Mouse (Mus musculus) forebrain, postnatal 0 days (tissue): ENCODE results near the gene 1110032F04Rik. TPM values are rescaled to one million over a fixed set of nuclear protein-coding genes. Genes with fewer than 3 reads are reported as not detected.
"Not testable (repeated sequence)": the region's sequence is repeated elsewhere in the genome, so short reads cannot be mapped to it uniquely, and the experiment has no call there.

Experiments used
- ATAC-seq: fragments of 200-750 bp; cut with Nextera tagmentation; 2 replicates; pipeline ENCODE4 v1.8.0; 2017; ENCODE audit warnings: mild to moderate bottlenecking, moderate library complexity
- DNase-seq: peaks from one replicate; pipeline ENCODE4 v3.0.0-alpha.2; 2015
- H3K27ac ChIP-seq: fragments of 300-500 bp; sonication (generic); 2 replicates; pipeline ENCODE4 v1.5.1; 2014; ENCODE audit warnings: low read depth, mild to moderate bottlenecking, antibody characterized with exemption, low read length, moderate library complexity, mixed read lengths
- H3K27me3 ChIP-seq: fragments of 300-500 bp; sonication (generic); 2 replicates; pipeline ENCODE4 v1.6.1; 2014; ENCODE audit warnings: mild to moderate bottlenecking, low read length, mixed read lengths; ENCODE audit not compliant: insufficient read depth
- H3K36me3 ChIP-seq: fragments of 300-500 bp; sonication (generic); 2 replicates; pipeline ENCODE4 v1.6.1; 2014; ENCODE audit warnings: mild to moderate bottlenecking, moderate library complexity; ENCODE audit not compliant: insufficient read depth
- H3K4me1 ChIP-seq: fragments of 300-500 bp; sonication (generic); 2 replicates; pipeline ENCODE4 v1.6.1; 2014; ENCODE audit warnings: antibody characterized with exemption; ENCODE audit not compliant: insufficient read depth
- H3K4me2 ChIP-seq: fragments of 300-500 bp; sonication (generic); 2 replicates; pipeline ENCODE4 v1.6.1; 2014; ENCODE audit warnings: low read depth, mild to moderate bottlenecking, moderate library complexity
- H3K4me3 ChIP-seq: fragments of 300-500 bp; sonication (generic); 2 replicates; pipeline ENCODE4 v1.5.1; 2014; ENCODE audit warnings: low read depth, low read length, mixed read lengths
- H3K9ac ChIP-seq: fragments of 300-500 bp; sonication (generic); 2 replicates; pipeline ENCODE4 v1.6.1; 2014; ENCODE audit warnings: mild to moderate bottlenecking
- H3K9me3 ChIP-seq: fragments of 300-500 bp; sonication (generic); 2 replicates; pipeline ENCODE4 v1.6.1; 2016; ENCODE audit warnings: low read length
- CTCF ChIP-seq: sonication (generic); IDR thresholded peaks from 2 replicates; pipeline ENCODE4 v1.5.1; 2016; ENCODE audit warnings: antibody characterized with exemption, control low read depth, low read depth
- WGBS: fragments of 180-500 bp; shearing (Covaris S2); extraction: QIAGEN DNeasy Blood & Tissue Kit; methylation state at CpG from one replicate; pipeline ENCODE4 v1.1.7; 2014; 5-methylcytosine and 5-hydroxymethylcytosine counted together
- polyA plus RNA-seq: library from polyadenylated mRNA; unstranded; fragments of >200 nt; fragmentation: Nextera tagmentation; extraction: Ambion mirVana; gene quantifications from 2 replicates; pipeline ENCODE4 v1.2.1, GENCODE M21; 2015
- total RNA-seq: library from RNA; depleted of rRNA; stranded (reverse); fragments of >200 nt; gene quantifications from 2 replicates; pipeline ENCODE4 v1.2.3, GENCODE M21; 2014

1110032F04Rik gene
- total and polyA plus RNA-seq, 2 experiments from 2014 or later, result 2.6 to 9.8 TPM

- WGBS, result 4% methylated on average over 15 of the region's 15 CpGs
- Histone ChIP-seq H3K9me3 (no peaks in the 10 kb centered on the region), H3K27ac (no peak overlapping the region), H3K36me3 (no peaks in the 10 kb centered on the region), H3K9ac (peak overlapping the region; percentile 68), H3K4me2 (peak overlapping the region; percentile 94), H3K27me3 (no peaks in the 10 kb centered on the region), H3K4me3 (peak overlapping the region; percentile 78), H3K4me1 (peaks cover 6% of the 10 kb centered on the region)
- ATAC-seq (peak; percentile 10), DNase-seq (peak; percentile 34)
- no peak for TF ChIP-seq CTCF
These were observed 1.2 kb downstream of the 1110032F04Rik start for GRCm38 (mm10) chr3:68870568-68870950.

GRCm38 (mm10) chr3:68874079-68874478, 4.7 kb downstream of the 1110032F04Rik start:
- no peak overlapping the region for H3K4me3 ChIP-seq
- DNase-seq (no peak), ATAC-seq (no peak)
- H3K9me3 ChIP-seq, result no peaks in the 10 kb centered on the region
- peaks cover 6% of the 10 kb centered on the region for H3K4me1 ChIP-seq
- no peaks in the 10 kb centered on the region for H3K36me3 ChIP-seq
- TF ChIP-seq CTCF, result no peak
- no peak overlapping the region for H3K27ac ChIP-seq
- 94% methylated on average over 2 of the region's 2 CpGs for WGBS
- no peak overlapping the region for H3K4me2 ChIP-seq
- no peak overlapping the region for H3K9ac ChIP-seq
- no peaks in the 10 kb centered on the region for H3K27me3 ChIP-seq

- Histone ChIP-seq H3K27ac (no peak overlapping the region), H3K36me3 (no peaks in the 10 kb centered on the region), H3K4me3 (no peak overlapping the region), H3K4me1 (no peaks in the 10 kb centered on the region), H3K27me3 (no peaks in the 10 kb centered on the region), H3K9me3 (no peaks in the 10 kb centered on the region), H3K4me2 (no peak overlapping the region), H3K9ac (no peak overlapping the region)
- ATAC-seq (no peak), DNase-seq (no peak)
- WGBS, result 91% methylated on average over 5 of the region's 5 CpGs
- no peak for TF ChIP-seq CTCF
These were observed 17.5 kb downstream of the 1110032F04Rik start for GRCm38 (mm10) chr3:68886845-68887244.

GRCm38 (mm10) chr3:68895426-68895825, 26.0 kb downstream of the 1110032F04Rik start:
- Histone ChIP-seq H3K4me1 (no peaks in the 10 kb centered on the region), H3K27me3 (no peaks in the 10 kb centered on the region), H3K9me3 (no peaks in the 10 kb centered on the region), H3K9ac (no peak overlapping the region), H3K4me3 (no peak overlapping the region), H3K36me3 (0 out of 2 replicates have a peak, but pooled peaks cover 3% of the 10 kb centered on the region), H3K4me2 (no peak overlapping the region), H3K27ac (no peak overlapping the region)
- ATAC-seq (no peak), DNase-seq (no peak)
- no peak for TF ChIP-seq CTCF
- 42% methylated on average over 4 of the region's 4 CpGs for WGBS

GRCm38 (mm10) chr3:68897154-68897553, 27.8 kb downstream of the 1110032F04Rik start:
- ATAC-seq, result no peak
- H3K27me3 ChIP-seq, result no peaks in the 10 kb centered on the region
- no peak overlapping the region for H3K9ac ChIP-seq
- H3K4me2 ChIP-seq, result no peak overlapping the region
- no peaks in the 10 kb centered on the region for H3K4me1 ChIP-seq
- no peak for DNase-seq
- WGBS, result 93% methylated on average over 5 of the region's 5 CpGs
- no peaks in the 10 kb centered on the region for H3K9me3 ChIP-seq
- H3K27ac ChIP-seq, result no peak overlapping the region
- TF ChIP-seq CTCF, result no peak
- no peak overlapping the region for H3K4me3 ChIP-seq
- H3K36me3 ChIP-seq, result 0 out of 2 replicates have a peak, but pooled peaks cover 3% of the 10 kb centered on the region

- not testable (repeated sequence) for H3K36me3 ChIP-seq, H3K9ac ChIP-seq
- WGBS, result 91% methylated on average over 20 of the region's 20 CpGs
These were observed 33.2 kb downstream of the 1110032F04Rik start for GRCm38 (mm10) chr3:68902636-68903035.

GRCm38 (mm10) chr3:68904902-68905778, 35.8 kb downstream of the 1110032F04Rik start:
- no peak overlapping the region for H3K4me2 ChIP-seq
- 69% methylated on average over 2 of the region's 2 CpGs for WGBS
- no peak for TF ChIP-seq CTCF
- no peaks in the 10 kb centered on the region for H3K27me3 ChIP-seq
- no peak overlapping the region for H3K27ac ChIP-seq
- no peaks in the 10 kb centered on the region for H3K36me3 ChIP-seq
- H3K4me3 ChIP-seq, result no peak overlapping the region
- ATAC-seq (no peak), DNase-seq (no peak)
- H3K9me3 ChIP-seq, result no peaks in the 10 kb centered on the region
- H3K4me1 ChIP-seq, result no peaks in the 10 kb centered on the region
- H3K9ac ChIP-seq, result no peak overlapping the region

More at GRCm38 (mm10) chr3:68902636-68903035, 33.2 kb downstream of the 1110032F04Rik start:
- DNase-seq, ATAC-seq, H3K4me1 ChIP-seq, H3K27ac ChIP-seq, H3K4me2 ChIP-seq, H3K9me3 ChIP-seq, H3K4me3 ChIP-seq, H3K27me3 ChIP-seq: not testable (repeated sequence)
